Mouse (Mus musculus): ENCODE data around the gene Mpdu1. TPM values are rescaled to one million over a fixed set of nuclear protein-coding genes. Genes with fewer than 3 reads are reported as not detected.

The Mpdu1 gene
- 10 to 100 TPM; 69.8 to 73.0 TPM for total RNA-seq (2023)

DNA sequence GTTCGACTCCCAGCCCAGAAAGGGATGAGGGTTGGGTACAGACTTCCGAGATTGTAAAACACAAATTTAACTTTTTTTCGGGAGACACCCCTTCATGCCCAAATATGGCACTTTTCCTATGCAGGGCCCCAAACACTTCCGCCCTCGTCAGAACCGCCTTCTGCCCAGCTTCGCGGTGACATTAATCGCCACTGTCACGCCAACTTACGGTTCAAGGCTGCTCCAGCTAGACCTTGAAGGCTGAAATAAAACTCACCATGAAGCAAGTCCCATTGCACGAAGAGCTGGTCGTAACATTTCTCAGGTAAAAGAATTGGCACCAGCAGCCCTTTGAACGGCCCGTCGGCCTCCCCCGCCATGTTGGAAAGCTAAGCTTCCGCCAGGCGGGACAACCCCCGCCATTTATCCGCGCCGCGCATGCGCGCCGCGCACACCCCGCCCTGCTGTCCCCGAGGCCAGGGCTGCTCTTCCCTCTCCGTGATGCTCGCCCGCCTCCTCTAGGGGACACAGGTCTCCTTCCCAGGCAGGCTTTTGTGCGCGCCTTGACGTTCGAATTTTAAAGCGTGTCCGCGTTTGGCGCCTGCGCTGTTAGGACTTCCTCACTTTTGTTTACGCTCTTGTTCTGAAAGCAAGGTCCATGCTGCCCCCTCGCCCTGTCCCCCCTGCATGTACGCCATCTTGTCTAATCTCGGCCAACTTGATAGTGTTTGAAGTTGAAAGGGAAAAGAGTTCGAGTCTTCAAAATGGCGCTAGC lies at the start of gene Mpdu1:
TSS of gene Mpdu1 (minus strand) at position 430 of the 754 bp plus-strand sequence.

DNA sequence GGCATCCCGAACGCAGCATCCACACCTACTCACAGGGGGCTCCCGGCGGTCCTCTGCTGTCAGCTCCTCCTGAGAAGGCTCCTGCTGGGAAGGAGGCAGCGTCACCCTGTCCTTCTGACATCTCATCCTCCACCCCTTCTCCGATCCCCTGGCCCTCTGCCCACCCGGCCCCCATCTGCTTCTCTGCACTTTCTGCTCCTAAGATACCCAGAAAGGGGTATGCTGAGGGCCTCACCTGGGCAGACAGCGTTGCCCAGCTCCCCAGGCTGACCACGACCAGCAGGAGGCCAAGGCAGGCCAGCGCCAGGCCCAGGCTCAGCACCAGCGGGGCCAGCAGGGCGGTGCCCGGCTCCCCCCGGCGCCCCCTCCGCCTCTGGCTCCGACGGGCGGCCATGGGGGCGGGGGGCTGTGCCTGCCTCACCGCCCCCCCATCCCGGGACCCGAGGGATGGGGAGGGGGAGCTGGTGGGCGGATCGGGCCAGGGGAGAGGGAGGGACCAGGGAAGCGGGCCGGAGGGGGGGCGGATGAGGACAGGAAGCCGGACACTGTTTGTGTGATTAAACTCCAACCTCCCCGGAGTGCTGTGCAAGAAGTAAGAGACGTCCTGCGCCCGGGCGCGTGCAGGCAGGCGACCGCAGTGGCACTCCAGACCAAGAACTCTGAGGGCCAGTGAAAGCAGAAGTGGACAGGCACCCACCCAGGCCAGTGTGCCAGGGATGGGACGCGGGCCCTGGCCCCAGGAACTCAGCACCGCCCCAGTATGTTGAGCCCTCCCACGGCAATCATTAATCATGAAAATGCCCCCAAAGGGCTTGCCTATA lies 33.1 kb upstream of the Mpdu1 start, which contains the start of the genes Tnfsf12 and Tnfsfm13:
TSS of gene Tnfsf12 (minus strand) at position 489 of the 821 bp plus-strand sequence.
TSS of gene Tnfsfm13 (minus strand) at position 738 of the 821 bp plus-strand sequence.

DNA sequence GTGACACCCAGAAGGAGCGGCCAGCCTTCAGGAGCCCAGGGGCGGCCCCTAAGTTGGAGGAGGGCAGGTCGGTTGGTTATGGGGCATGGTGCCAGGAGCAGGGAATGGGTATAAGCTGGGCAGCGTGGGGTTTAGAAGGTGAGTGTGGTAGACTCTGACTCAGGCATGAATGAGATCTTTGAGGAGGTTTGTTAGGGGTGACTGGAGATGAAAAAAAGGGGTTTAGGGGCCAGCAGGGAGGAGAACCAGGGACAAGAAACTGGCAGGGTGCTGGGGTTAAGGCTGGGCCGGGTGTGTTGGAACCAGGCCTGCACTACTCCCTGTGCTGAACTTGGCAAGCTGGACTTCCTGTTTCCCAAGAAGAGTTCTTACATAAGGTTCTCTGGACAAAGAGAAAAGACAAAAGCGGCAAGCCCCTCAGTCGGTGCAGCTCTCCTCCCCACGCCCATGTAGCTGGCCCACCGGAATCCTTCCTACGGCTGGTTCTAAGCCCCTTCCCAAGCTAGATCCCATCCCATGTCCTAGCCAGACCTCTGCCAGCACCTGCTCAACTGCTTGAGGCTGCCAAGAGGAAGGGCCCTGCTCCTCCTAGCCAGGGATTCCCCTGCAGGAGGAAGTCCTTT lies 23.2 kb upstream of the Mpdu1 start, which contains the start of gene Tnfsf13:
TSS of gene Tnfsf13 (minus strand) at position 259 of the 623 bp plus-strand sequence.

DNA sequence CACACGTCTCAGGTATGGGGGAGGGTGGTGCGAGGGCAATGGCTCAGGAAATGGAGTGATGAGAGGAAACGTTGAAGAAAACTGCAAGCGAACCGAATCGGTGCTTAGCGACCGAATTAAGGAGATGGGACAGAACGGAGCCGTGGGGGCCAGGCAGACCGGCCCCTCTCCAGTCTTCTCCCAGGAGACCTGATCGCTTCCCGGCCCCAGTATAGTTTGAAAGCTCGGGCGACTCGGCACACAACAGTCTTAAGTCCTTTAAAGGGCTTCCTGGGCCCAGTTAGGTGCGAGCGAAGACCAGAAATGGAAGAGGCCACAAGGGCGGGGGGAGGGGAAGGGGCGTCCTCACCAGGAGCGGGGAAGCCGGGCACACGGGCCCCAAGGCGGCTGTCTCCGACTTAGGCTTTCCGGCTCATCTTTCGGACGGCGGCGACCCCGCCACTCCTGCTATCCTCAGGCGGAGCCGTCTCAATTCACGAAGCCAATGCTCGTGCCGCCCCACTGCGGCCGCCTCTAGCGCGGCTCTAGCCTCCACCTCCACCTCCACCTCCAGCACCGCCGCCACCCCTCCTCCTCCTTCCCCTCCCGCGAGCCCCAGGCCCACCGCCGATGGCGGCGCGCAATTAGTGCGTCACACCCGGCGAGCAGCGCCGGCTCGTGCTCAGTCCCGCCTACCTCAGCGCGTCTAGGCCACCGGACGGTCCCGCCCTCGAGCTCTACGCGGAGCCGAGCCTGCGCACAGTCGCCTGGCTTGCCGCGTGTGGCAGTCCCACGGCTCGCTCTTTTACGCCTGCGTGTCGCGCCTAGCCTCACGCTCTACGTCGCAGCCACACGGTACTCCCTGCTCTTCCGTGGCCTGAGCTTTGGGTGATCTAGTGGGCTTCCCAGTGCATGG lies 19.1 kb upstream of the Mpdu1 start, which contains the start of gene Senp3:
TSS of gene Senp3 (minus strand) at position 771 of the 895 bp plus-strand sequence.

DNA sequence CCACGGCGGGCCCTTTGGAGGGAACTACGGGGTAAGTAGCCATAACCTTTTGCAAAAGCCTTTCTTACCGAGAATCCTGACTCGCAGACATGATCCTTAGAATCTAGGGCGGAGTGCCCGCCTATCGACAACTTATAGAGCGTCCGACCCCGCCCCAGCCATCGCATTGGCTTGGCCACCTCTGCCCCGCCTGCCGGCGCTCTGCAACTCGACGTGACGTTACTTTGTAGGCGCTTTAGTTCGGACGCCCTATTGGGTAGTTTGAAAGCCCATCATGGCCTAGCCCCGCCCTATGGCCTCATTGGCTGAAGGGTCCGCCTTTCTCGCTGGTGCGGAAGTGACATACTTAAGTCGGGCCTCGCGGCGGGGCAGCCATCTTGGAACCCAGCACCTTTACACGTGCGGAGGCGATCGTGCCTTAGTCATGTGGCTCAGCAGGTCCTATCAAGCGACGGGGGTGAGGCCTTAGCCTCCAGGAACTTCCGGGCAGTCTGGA lies 9.8 kb upstream of the Mpdu1 start, which contains the start of gene Eif4a1:
TSS of gene Eif4a1 (minus strand) at position 213 of the 496 bp plus-strand sequence.

DNA sequence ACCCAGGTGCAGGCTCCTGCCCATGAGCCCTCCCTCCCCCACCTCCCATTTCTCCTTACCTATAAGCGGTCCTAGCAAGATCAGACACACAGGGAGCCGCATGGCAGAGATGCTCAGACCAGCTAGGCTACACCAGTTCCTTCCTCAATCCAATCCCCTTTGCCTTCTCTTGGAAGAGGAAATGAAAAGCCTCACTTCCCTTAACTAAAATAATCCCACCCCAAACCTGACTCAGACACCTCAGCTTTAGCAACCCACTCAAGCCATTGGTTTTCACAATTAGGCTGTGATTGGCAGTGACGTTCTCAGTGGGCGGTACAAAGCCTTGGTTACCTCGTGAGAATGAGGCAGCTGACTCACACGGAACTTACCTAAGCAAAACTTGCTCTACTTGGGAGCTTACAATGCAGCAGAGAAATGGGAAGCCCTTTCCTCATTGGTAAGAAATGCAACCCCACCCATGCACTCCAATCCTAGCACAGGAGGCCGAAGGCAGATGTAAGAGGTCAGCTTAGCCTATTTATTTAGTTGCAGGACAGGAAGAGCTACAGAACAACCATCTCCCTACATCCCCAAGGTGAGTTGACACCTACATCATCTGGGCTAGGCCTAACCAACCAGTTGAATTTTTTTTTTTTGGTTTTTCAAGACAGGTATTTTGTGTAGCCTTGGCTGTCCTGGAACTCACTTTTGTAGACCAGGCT lies 3.7 kb upstream of the Mpdu1 start, which contains the start of gene Cd68:
TSS of gene Cd68 (minus strand) at position 193 of the 704 bp plus-strand sequence.

DNA sequence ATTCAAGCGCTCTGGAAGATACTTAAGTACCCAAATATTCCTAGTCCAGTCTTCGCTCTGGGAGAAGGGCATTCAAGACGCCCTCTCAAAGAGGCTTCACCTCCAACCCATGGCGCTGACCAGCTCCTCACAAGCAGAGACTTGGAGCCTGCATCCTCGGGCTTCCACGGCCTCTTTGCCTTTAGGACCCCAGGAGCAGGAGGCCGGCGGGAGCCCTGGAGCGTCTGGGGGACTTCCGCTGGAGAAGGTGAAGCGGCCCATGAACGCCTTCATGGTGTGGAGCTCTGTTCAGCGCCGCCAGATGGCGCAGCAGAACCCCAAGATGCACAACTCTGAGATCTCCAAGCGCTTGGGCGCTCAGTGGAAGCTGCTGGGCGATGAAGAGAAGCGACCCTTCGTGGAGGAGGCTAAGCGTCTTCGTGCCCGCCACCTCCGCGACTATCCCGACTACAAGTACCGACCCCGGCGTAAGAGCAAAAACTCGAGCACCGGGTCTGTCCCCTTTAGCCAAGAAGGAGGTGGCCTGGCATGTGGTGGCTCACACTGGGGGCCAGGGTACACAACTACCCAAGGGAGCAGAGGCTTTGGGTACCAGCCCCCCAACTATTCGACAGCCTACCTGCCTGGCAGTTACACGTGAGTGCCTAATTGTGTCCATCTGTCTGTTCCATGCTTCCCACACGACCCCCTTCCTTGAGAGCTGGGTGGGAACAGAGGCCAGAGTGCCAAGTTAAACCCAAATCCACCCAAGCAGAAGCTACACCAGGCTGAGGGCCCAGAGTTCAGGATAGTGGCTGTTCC lies 7.0 kb downstream of the Mpdu1 start, which contains the start of gene Sox15:
TSS of gene Sox15 (plus strand) at position 51 of the 801 bp plus-strand sequence.

DNA sequence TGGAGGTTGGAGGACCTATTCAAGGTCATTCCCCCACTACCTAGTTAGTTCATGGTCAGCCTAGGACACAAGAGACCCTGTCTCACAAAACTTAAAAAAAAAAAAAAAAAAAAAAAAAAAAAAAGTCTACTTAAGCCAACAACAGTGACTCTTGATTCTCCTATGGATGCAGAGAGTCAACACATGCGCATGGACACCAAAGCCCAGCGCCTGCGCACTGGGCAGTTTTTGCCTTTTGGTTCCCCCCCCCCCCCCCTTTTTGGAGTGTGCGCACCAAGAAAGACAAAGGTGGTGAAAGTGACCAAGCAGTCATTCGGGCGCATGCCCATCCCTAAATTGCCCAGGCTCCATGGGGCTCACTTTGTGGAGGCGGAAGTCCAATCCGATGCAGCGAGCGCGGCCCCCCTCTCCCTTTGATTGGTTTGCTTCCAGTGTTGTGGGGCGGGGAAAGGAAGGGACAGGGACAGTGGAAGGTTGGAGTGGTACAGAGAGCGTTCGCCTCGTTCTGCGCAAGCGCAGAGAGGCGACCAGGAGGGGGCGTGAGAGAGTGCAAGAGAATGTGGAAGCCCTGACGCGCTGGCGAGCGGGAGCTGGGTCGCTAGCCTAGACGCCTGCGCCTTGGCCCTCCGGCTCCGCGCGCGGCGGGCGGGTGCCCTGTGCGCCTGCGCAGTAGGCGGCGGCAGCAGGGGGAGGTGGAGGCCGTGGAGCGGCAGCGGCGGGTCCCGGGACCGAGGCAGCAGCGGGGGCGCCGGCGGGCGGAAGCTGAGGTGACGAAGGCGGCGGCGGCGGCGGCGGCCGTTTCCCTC lies 30.0 kb downstream of the Mpdu1 start, which contains the start of gene Fxr2:
TSS of gene Fxr2 (plus strand) at position 707 of the 806 bp plus-strand sequence.

DNA sequence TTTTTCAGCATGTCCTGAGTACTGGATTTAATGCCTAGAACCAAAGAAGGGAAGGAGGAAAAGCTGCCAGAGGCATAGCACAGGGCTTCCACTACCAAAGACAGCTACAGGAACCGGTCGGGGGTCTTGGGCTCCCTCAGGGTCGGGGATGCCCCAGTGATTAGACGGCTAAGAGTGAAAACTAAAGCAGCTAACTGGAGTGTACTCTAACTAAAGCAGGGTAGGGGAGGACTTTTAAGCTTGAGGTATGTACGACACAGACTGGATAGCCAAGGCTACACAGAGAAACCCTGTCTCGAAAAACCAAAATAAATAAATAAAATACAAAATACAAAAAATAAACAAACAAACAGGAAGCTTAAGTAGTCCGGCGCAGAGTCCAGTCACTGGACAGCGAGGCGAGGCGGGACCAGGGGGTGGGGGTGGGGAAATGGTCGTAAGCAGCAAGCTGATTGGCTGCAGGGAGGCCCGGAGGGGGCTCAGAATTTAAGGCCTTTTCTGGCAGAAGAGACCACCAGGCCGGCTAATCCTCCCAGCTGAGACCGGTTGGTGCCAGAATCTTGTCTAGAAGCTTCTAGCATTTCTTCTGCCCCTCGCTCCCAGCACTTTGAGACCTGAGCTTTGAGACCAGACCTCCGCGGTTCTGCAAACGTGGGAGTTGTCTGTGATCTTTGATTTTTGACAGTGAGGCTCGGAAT lies 40.7 kb downstream of the Mpdu1 start, which contains the start of gene Sat2:
TSS of gene Sat2 (plus strand) at position 454 of the 698 bp plus-strand sequence.

DNA sequence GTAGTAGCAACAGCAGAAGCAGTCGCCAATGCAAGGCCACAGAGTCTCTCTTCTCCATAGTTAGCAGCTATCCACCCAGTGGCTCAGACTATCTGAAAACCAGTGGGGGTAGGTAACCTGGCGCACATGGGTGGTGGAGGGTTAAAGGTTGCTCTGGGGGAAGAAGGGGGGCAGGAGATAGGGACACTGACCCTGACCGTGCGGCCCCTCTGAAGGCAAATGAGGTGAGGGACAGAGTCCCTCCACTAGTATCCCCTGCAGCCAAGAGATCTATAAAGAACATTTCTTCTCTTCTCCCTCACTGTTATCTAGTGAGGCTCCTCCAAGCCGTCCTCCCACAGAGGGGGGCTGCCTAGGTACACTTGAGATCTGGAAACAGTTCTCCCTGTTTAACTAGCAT lies 44.6 kb downstream of the Mpdu1 start, which contains the start of gene Shbg:
TSS of gene Shbg (minus strand) at position 101 of the 400 bp plus-strand sequence.

Other genes starting within 250 kb of the Mpdu1 start
- 100 to 1,000 TPM; 135 to 162 TPM for gene Kdm6b, start 249.0 kb downstream of the Mpdu1 start, total RNA-seq (2023)
- gene Dnah2, start 113.5 kb downstream of the Mpdu1 start, total RNA-seq (2023): under 1 TPM; 0.03 TPM
- gene Efnb3, start 102.4 kb downstream of the Mpdu1 start, total RNA-seq (2023): 1 to 10 TPM in 1 of 2 experiments, under 1 TPM in 1; 0.86 to 1.5 TPM
- gene Wrap53, start 82.4 kb downstream of the Mpdu1 start, total RNA-seq (2023): 10 to 100 TPM; 16.2 TPM
- 100 to 1,000 TPM; 146 to 161 TPM for gene Trp53, start 82.3 kb downstream of the Mpdu1 start, total RNA-seq (2023)
- gene Atp1b2, start 56.7 kb downstream of the Mpdu1 start, total RNA-seq (2023): 1 to 10 TPM; 1.3 to 3.2 TPM
- not detected for gene Shbg, start 44.7 kb downstream of the Mpdu1 start, total RNA-seq (2023)
- gene Sat2, start 40.6 kb downstream of the Mpdu1 start, total RNA-seq (2023): not detected
- 10 to 100 TPM; 77.7 to 93.7 TPM for gene Fxr2, start 29.7 kb downstream of the Mpdu1 start, total RNA-seq (2023)
- under 1 TPM; 0.71 to 0.90 TPM for gene Sox15, start 7.3 kb downstream of the Mpdu1 start, total RNA-seq (2023)
- gene Cd68, start 3.5 kb upstream of the Mpdu1 start, total RNA-seq (2023): 10 to 100 TPM; 13.1 to 17.2 TPM
- 100 to 1,000 TPM; 875 to 923 TPM for gene Eif4a1, start 9.8 kb upstream of the Mpdu1 start, total RNA-seq (2023)
- gene Senp3, start 19.4 kb upstream of the Mpdu1 start, total RNA-seq (2023): 100 to 1,000 TPM in 1 of 2 experiments, 10 to 100 TPM in 1; 99.8 to 112 TPM
- not detected for gene Tnfsf13, start 23.1 kb upstream of the Mpdu1 start, total RNA-seq (2023)
- gene Tnfsf12, start 33.2 kb upstream of the Mpdu1 start, total RNA-seq (2023): 1 to 10 TPM in 1 of 2 experiments, under 1 TPM in 1; 0.47 to 1.3 TPM
- gene Tnfsfm13, start 33.5 kb upstream of the Mpdu1 start, total RNA-seq (2023): under 1 TPM in 1 of 2 experiments, not detected in 1; 0.36 TPM
- 100 to 1,000 TPM; 156 to 172 TPM for gene Polr2a, start 96.0 kb upstream of the Mpdu1 start, total RNA-seq (2023)
- not detected for gene Slc35g3, start 99.3 kb upstream of the Mpdu1 start, total RNA-seq (2023)
- 10 to 100 TPM; 46.9 to 48.0 TPM for gene Zbtb4, start 103.3 kb upstream of the Mpdu1 start, total RNA-seq (2023)
- 1 to 10 TPM; 3.7 to 4.6 TPM for gene Chrnb1, start 133.3 kb upstream of the Mpdu1 start, total RNA-seq (2023)
- not detected for gene Fgf11, start 139.2 kb upstream of the Mpdu1 start, total RNA-seq (2023)
- gene Tmem102, start 143.0 kb upstream of the Mpdu1 start, total RNA-seq (2023): not detected
- not detected for gene Gm39566, start 152.7 kb upstream of the Mpdu1 start, total RNA-seq (2023)
- not detected for gene Spem2, start 155.8 kb upstream of the Mpdu1 start, total RNA-seq (2023)
- not detected for gene Spem1, start 159.5 kb upstream of the Mpdu1 start, total RNA-seq (2023)
- gene Nlgn2, start 175.1 kb upstream of the Mpdu1 start, total RNA-seq (2023): 1 to 10 TPM in 1 of 2 experiments, under 1 TPM in 1; 0.95 to 1.3 TPM
- gene Tmem256, start 175.9 kb upstream of the Mpdu1 start, total RNA-seq (2023): 10 to 100 TPM; 18.6 to 19.6 TPM
- gene Plscr3, start 183.7 kb upstream of the Mpdu1 start, total RNA-seq (2023): 10 to 100 TPM; 13.7 to 17.8 TPM
- not detected for gene Tnk1, start 196.1 kb upstream of the Mpdu1 start, total RNA-seq (2023)
- gene Tmem95, start 215.4 kb upstream of the Mpdu1 start, total RNA-seq (2023): not detected
- gene Kctd11, start 218.8 kb upstream of the Mpdu1 start, total RNA-seq (2023): 1 to 10 TPM; 1.5 to 2.1 TPM
- gene Acap1, start 232.9 kb upstream of the Mpdu1 start, total RNA-seq (2023): 100 to 1,000 TPM; 462 TPM
- gene 2810408A11Rik, start 238.3 kb upstream of the Mpdu1 start, total RNA-seq (2023): 1 to 10 TPM; 3.5 to 3.6 TPM
- gene Neurl4, start 238.4 kb upstream of the Mpdu1 start, total RNA-seq (2023): 10 to 100 TPM; 64.4 to 66.0 TPM